Mouse (Mus musculus): Measurements from ENCODE around the gene Fryl.

Gene Fryl

DNA sequence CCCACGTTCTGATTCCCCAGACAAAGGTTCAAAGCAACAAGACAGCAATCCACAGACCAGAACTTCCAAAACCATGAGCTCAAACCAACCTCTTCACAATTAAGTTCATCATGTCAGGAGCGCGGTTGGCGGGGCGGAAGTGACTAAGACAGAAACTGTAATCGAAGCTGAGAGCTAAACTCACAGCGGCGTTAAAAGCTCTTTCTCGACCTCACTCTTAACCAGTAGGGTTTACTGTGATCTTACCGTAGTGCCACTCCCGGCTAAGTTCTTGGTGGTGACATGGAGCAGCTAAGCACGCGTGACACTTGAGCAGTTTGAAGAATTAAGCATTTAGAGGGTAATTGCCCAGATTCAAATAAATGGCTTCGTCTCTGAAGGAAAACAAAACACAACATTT, 61.7 kb downstream of the Fryl start:
- DNase-seq (ENCODE audit: extremely low read depth, low read depth): no peak

DNA sequence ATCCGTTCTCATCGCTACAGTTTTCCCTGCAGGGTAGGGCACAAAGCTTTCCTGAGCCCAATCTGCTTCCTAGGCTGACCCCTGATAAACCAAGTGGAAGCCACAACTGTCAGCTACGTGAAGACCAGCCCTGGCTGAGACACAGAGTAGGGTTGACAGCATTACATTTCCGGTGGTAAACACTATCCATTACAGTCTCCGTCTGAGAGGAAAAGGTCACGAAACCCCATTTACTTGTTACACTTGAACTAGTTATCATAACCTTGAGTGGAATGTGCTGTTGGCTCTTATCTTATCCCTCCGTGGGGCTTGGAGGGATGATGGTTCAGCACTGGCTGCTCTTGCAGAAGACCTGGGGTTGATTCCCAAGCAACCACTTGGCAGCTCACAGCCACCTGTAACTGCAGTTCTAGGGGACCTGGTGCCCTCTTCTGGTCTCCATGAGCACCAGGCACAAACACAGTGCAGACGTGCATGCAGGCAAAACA, 62.3 kb downstream of the Fryl start:
- DNase-seq (ENCODE audit: extremely low read depth, low read depth): no peak

DNA sequence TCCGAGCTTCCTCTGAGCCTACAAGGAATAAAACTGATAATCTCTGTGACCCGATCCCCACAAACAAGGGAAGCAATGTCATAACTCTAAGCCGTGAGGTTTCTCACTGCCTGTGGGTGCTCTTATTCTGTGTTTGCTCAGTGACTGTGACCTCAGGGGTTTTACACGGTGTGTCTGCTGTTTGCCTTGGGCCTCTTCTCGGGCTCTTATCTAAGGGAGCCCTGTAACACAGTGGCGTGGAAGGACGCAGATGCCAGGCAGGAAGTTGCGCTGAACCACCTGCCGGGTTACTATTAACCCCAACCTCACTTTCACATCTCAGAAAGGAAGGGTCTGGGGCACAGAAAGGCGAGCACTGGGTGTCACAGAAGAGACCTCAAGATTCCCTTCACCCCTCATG, 62.8 kb downstream of the Fryl start:
- DNase-seq (ENCODE audit: extremely low read depth, low read depth): peak; percentile 40

DNA sequence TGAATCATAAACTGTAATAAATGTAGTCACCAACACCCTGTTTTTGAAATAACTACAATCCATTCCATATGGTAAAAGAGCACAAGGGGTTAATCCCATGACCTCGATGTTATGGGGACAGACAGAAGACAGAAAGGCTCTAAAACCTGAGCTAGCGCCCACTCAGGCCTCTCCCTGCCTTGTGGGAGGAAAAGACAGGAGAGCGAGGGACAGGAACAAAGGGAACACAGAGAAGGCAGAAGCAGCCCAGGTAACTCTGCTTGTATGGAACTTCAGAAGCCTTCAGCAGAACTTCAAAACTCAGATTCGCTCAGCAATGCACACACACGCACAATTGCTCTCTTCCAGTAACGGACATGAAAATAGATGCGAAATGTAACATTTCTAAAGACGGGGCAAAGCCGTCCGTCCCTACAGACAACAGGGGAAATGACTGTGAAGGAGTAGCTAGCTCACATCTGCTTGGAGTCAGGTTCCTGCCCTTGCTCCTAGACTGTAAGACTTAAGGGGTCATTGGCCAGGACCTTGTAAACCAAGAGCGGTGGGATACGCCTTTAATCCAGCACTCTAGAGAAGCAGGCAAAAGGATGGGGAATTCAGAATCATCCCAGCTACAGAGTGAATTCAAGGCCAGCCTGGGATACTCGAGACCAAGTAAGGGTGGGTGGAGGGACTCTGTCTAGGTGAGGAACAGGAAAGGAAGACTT, 63.4 kb downstream of the Fryl start:
- DNase-seq (ENCODE audit: extremely low read depth, low read depth): no peak

DNA sequence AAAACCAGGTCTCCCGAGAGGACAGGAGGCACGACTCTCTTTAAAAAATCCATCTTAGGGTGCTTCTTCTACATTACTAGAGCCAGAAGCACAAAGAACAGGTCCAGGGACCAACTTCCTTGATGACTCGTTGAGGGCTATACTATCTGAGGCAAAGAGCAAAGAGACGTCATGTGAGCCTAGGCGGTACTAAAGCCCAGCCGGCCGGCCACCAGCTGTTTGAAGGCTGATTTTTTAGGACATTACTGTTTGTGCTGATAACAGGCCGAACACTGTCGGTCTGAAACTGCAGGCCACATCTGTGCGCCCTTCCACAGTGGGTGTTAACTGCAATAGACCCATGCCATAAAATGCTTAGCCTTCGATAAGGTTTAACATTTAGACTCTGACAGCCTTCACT, 64.7 kb downstream of the Fryl start:
- DNase-seq (ENCODE audit: extremely low read depth, low read depth): peak; percentile 83

DNA sequence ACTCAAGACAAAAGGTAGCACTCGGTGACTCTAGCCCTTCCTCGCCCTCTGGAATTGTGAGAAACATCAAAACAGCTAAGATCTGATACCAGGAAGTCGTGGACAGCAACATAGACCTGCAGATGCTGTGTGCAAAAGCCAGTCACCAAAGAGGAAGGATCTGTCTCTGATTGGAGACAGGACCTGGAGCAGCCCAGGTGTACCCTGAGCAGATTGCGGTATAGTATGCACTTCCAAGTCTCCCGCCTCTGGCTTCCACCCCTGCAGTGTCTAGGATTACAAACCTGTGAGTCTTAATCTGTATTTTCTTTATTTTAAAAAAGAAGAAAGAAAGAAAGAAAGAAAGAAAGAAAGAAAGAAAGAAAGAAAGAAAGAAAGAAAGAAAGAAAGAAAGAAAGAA, 66.3 kb downstream of the Fryl start:
- DNase-seq (ENCODE audit: extremely low read depth, low read depth): no peak

DNA sequence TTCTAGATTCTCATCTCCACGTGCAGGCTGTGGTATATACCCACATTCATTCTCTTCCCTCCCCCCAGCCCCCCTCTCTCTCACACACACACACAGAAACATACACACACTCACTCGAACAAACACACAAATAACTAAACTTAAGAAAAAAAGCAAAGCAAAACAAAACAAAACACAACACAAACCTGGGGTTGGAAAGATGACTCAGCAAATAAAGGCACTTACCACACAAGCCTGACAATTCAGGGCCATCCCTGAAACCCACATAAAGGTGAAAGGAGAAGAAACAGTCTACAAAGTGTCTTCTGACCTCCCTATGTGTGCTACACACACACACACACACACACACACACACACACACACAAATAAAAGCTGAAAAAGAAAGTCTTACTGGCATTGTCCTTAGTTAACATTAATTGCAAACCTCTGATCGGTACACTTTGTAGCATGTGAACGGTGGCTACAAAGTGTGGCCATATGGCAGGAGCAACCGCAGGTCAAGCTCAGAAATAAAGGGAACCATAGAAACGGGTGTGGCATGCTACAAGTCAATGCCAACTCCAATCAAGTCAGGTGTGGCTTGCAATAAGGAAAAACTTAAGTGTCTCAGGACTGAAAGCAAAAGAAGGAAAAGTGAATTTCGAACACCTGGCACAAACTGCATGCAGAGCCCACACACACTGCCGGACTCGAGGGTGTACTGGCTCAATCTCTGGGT, 66.8 kb downstream of the Fryl start:
- DNase-seq (ENCODE audit: extremely low read depth, low read depth): no peak

DNA sequence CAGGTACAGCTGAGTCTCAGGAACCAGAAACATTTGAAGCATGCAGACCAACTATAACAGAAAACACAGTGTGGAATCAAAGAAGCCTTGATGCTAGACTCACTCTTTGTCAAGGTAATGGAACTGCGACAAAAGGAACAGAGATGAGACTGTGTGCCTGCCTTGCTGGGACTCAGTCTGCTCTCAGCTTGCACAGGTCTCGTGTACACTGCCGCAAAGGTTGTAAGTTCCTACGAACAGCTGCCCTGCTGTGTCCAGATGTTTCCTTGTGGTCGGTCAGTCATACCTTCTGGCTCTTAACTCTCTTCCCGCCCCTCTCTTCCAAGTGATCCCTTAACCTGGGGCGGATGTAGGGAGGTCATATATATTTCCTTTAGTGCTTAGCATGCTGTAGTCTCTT, 67.8 kb downstream of the Fryl start:
- no peak for DNase-seq (ENCODE audit: extremely low read depth, low read depth)

DNA sequence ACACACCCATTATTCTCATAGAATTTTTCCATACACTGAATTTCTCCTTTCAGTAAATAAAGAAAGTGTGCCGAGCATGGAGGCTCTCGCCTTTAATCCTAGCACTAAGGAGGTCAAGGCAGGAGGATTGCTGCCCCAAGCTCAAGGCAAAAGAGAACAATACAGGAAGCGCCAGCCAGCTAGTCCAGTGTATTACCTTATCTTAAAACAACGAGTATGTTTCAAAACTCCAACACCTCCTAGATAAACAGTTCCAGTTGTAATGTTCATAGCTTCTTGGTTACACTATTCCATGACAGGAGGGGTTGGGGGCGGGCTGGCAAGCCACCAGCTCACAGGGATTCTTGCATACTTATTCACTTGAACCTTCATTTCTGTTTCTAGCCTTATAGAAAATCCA, 68.3 kb downstream of the Fryl start:
- DNase-seq (ENCODE audit: extremely low read depth, low read depth): no peak

DNA sequence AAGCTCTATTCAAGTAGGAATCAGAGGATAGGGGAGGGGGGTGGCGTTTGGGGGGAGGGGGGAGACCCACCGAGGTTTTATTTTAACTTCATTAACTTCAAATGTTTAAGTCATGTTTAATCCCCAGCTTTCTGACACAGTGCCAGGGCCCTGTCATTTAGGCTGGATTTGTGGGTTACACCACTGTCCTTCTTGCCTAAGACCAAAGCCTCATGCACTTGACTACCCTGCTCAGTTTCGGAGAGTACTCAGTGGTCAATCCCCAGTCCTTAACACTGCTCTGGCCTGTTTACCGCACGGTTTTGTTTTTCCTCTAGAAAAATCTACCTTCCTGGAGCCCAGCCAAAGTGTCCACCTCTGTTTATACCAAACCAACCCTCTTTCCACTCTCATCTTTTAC, 69.5 kb downstream of the Fryl start:
- DNase-seq (ENCODE audit: extremely low read depth, low read depth): no peak

DNA sequence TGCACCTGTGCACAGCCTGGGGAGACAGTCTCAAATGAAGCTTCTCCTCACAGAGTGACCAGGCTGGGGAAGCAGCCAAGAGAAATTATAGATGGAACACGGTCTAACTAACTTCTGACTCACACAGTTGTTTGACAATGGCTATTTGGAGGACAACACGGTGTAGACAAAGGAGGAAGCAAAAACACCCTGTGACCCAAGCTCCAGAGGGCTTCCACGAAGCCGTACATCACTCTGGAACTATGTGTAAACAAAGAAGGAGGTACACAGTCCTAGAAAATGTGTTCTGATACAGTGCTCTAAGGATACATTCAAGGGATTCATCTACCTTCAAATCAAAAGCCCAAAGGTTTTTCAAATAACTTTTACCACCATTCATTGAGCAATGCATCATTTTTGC, 71.0 kb downstream of the Fryl start:
- no peak for DNase-seq (ENCODE audit: extremely low read depth, low read depth)

DNA sequence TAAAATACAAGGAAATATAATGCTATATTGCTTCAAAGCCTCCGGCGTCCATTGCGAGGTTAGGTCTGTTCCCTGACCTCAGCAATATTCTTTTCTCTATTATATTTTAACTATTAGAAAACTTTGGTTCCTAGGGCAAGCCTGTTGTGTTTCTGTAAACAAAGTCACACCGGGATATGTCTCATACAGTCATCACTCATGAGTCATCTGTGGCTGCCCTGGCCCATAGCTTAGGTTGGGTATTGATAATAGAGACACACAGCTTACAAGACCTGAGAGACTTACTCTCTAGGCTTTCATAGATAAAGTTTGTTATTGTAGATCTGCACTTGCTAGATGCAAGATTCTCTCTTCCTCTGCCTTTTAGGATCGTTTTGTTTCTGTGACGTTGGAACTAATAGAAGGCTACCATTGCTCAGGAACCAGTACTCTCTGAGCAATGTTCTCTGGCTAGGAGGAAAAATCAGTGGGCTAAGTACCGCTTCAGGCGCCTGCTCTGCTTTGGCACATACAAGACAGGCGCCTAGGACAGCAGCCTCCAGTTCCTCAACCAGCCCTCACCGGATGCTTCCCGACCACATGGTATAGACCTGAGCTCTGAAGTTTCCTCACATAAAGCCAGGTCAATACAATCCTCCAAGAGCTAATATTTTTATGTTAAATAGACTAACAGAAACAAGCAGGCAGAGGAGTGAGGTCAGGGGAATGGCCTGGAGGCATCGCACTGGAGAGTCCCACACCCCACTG, 73.5 kb downstream of the Fryl start:
- no peak for DNase-seq (ENCODE audit: extremely low read depth, low read depth)

DNA sequence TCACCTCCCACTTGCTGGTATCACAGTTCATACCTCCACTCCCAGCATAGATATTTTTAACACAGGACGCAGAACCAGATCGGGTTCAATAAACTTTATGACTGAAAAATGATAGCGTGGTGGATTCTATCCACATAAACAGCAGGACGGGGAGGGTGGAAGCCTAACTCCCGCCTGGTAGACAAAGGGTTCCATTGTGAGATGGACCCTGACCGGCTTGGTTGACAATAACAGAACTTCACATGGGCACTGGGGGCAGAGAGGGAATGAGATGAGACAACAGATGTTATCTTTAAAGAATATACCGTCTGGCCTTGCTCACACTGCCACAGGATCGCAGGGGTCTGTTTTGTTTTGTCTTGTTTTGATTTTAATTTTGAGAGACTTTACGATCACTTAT, 74.2 kb downstream of the Fryl start:
- no peak for DNase-seq (ENCODE audit: extremely low read depth, low read depth)

DNA sequence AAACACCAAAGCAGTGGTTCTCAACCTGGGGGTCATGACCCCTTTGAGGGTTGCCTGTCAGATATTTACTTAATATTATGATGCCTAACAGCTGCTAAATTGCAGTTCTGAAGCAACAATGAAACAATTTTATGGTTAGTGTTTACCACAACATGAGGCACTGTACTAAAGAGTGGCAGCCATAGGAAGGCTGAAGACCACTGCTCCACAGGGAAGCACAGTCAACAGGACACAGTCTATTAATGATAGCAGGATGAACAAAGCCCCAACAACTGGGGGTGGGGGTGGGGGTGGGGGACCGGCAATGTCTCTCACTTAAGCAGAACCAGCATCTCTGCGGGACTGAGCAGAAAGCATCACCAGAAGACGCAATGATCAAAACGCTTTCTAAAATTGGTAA, 80.1 kb downstream of the Fryl start:
- no peak for DNase-seq (ENCODE audit: extremely low read depth, low read depth)

DNA sequence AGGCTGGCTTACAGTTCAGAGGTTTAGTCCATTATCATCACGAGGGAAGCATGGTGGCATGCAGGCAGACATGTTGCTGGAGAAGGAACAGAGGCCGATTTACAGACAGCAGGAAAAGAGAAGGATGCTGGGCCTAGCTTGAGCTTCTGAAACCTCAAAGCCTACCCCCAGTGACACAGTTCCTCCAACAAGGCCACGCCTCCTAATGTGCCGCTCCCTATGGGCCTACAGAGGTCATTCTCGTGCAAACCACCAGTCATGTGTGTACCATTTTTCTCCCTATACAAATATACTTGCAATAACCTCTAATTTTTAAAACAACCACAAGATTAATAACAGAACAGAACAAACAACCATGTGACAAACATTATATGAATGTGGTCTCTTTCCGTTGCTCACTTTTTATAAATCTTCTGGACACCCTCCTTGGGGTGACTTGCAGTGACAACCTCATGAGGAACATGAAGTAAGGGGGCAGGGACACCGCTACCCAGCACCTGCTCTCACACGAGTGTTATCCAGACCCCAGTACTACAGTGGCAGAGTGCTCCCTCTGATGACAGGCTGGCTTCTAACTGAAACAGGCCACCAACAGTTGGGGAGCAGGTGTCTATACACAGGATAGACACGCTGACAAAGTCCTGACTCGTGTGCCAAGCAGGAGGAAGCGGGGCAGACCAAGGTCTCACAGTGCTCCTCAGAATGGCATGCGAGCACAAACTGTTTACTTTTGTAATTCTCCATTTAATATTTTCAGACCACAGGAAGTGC, 80.9 kb downstream of the Fryl start:
- no peak for DNase-seq (ENCODE audit: extremely low read depth, low read depth)

DNA sequence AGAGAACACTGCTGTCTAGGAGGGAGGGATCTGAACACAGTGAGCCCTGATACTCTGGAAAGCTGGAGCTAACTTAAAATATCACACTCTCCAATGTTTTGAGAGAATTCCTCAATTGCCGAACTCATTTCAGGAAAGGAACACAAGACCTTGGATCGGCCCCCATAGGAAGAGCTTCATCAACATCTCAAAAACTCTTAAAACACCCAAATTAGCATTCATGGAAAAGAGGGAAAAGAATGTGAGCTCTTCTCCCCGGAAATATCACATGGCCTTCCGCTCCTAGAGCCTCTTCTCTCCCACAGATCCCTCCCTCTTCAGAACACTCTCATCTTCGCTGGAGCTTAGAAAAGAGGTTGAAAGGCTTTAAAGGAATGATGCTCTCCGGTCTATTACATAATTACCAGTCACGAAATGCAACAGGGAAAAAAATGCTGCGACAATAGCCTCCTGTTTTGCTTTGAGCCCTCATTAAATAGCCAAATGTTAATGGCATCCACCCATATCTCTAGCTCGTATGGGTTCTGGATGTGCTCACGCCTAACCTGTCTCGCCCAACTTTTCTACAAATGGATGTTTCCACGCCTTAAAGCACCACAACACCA, 84.4 kb downstream of the Fryl start:
- DNase-seq (ENCODE audit: extremely low read depth, low read depth): no peak

DNA sequence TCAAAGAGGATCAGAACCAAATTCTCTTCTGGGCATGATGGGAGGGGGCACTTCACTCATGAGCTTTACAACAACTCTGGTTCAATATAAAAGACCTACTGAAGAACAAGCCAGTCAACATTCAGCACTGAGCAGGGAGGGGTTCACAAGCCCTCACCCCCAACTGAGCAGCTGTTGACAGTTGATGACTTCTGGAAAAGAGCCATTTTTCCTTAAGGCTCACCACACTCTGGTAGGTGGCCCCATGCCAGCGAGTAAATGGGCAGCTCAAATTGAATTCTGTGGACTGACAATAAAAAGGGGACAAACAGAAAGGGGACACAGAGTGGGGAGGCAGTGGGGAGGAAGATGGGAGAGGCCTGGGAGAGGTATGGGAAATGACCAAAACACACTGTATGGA, 85.2 kb downstream of the Fryl start:
- DNase-seq (ENCODE audit: extremely low read depth, low read depth): no peak

DNA sequence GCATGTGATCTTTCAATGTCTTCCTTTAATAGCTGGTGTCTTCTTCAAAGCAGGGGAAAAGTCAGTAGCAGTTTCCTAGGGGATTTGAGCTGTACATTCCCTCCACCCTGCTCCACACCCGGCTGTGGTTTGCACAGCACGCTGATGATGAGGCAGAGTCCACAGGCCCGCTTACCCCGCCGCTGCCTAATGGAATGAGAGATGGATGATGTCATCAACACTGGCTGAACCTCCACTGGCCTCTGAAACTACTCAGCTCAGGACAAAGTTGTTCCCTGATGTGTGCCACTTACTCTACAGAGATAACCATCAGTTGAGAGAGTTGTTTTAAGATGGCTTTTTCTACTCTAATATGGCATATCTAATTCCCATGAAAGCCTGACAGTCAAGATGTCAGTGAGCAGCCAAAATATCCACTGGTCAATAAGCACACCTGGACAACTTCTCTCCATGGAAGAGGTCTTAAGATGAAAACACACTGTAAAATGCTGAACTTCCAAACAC, 87.6 kb downstream of the Fryl start:
- DNase-seq (ENCODE audit: extremely low read depth, low read depth): no peak

DNA sequence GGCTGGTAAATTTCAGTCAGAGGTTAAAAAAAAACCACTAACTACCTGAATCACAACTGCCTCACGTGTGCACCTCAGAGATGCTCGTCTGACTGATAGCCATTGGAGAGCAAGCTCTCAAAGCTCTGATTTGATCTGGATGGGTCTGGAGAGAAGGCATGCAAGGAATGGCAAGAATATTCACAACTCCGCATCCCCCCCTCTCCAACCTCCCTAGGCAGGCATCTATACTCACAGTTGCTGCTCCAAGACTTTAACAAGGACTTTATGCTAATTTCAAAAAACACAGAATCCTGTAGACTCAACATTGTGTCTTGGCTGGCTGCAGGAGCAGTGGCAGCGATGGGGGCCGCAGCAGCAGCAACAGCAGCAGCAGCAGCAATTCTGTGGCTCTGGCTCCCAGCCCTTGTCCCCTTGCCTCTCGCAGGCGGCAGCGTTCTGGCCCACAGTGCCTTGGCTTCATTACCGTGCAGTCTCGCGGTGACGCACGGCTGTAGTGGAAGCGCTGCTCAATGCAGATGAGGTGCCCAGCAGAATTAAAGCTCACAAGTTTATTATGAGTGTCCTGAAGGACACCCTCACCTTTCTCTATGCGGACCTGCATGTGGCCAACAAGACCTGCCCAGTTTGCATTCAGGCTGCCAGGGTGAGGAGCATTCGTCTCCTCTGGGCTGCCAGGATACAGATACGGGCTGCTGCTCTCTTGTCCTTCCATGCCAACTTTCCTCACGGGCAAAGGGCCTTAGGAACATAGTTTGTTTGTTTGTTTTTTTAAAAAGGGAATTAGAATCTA, 88.2 kb downstream of the Fryl start:
- DNase-seq (ENCODE audit: extremely low read depth, low read depth): no peak

DNA sequence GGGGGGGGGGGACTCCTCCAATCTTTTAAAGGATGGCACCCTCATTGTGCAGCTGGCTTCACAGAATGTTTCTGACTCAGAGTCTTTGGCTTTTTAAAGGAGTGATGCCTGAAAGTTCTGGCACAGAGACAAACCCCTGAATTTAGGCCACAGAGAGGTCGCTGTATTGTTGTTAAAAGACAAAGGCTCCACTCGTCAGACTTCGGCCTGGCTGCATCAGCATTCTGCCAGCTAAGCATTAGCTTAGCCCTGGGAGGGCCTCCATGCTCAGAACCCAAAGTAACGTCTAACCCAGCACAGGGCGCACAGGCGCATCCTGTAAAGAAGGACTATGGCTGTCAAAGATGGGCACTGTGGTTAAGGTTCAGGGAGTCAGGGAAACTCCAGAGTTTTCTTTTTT, 92.4 kb downstream of the Fryl start:
- DNase-seq (ENCODE audit: extremely low read depth, low read depth): no peak
